Mouse (Mus musculus) thymus, adult 2 months (tissue): ENCODE results near the gene Ddr1. TPM values are rescaled to one million over a fixed set of nuclear protein-coding genes. Genes with fewer than 3 reads are reported as not detected.

Source experiments
- DNase-seq: peaks from one replicate; pipeline ENCODE4 v3.0.0; 2021
- H3K27ac ChIP-seq: fragments of 200-500 bp; 2 replicates; pipeline ENCODE4 v1.5.1; 2012; ENCODE audit warnings: low read length, control low read depth; ENCODE audit not compliant: control insufficient read depth, insufficient read depth
- H3K27me3 ChIP-seq: fragments of 200-500 bp; 2 replicates; pipeline ENCODE4 v1.6.1; 2012; ENCODE audit warnings: mild to moderate bottlenecking, low read length, moderate library complexity, mixed read lengths; ENCODE audit not compliant: control insufficient read depth, insufficient read depth
- H3K36me3 ChIP-seq: fragments of 200-500 bp; 2 replicates; pipeline ENCODE4 v1.6.1; 2012; ENCODE audit warnings: mild to moderate bottlenecking, low read length, moderate library complexity; ENCODE audit not compliant: control insufficient read depth, insufficient read depth
- H3K4me1 ChIP-seq: fragments of 200-500 bp; replicated peaks from 2 replicates; pipeline ENCODE4 v1.6.1; 2012; ENCODE audit warnings: low read length; ENCODE audit not compliant: control insufficient read depth, insufficient read depth
- H3K4me3 ChIP-seq: fragments of 200-500 bp; 2 replicates; pipeline ENCODE4 v1.5.1; 2012; ENCODE audit warnings: mild to moderate bottlenecking, low read length, control low read depth, moderate library complexity; ENCODE audit not compliant: control insufficient read depth, insufficient read depth
- CTCF ChIP-seq: fragments of 200-500 bp; IDR thresholded peaks from 2 replicates; pipeline ENCODE4 v1.5.1; 2012; ENCODE audit warnings: mild to moderate bottlenecking, control low read depth, low read length, moderate library complexity, borderline replicate concordance; ENCODE audit not compliant: control insufficient read depth, poor library complexity, insufficient read depth; ENCODE audit errors: extremely low read depth
- POLR2A ChIP-seq: fragments of 200-500 bp; IDR thresholded peaks from 2 replicates; pipeline ENCODE4 v1.6.1; 2012; ENCODE audit warnings: mild to moderate bottlenecking, low read length, control low read depth, moderate library complexity; ENCODE audit not compliant: control insufficient read depth, poor library complexity, insufficient read depth; ENCODE audit errors: extremely low read depth
- WGBS: fragments of 180-500 bp; shearing (Covaris S2); methylation state at CpG from one replicate; pipeline ENCODE4 v1.1.7; 2018; 5-methylcytosine and 5-hydroxymethylcytosine counted together
- polyA plus RNA-seq: library from polyadenylated mRNA; depleted of rRNA; stranded (reverse); fragments of >200 nt; gene quantifications from 2 replicates; pipeline ENCODE4 v1.2.3, GENCODE M21; 2012

Gene Ddr1
- polyA plus RNA-seq, 1 experiment: 43.6 TPM

DNA sequence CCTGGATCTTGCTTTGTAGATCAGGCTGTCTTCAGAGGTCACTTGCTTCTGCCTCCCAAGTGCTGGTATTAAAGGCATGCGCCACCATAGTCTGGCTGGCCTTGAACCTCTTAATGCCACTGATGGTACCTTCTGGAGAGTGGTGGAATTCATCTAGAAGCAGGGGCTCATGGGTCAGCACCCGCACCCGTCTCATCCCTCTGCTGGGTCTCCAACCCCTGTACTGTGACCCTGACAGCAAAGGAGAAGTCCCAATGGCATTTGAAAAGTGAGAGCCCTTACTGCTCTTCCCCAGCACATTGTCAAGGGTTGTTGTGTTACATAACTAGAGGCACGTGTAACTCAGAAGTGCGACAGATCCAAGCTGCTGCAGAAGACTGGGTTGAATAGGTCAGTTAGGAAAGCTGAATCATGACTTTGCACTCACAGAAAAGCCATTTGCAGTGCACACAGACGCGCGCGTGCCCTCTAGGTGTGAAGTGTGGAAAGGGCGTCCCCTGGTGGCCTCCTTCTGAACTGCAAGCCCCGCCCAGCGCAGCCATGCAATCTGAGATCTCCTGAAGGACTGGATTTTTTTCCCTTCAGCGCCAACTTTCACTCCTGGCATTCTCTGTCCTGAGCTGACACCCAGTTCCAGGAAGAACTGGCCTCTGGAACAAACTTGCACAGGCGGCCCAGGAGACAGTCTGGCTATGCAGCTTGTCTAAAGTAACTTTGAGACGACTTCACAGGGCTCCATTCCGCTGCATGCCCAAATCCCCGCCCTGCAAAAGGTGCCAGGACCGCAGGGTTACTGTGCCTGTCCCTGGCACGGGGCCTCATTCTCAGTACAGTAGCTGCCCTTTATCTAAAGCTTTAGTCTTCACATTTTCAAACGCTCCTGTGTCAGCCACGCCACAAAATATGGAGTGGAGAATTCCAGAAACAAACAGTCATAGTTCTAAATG, 21.1 kb upstream of the Ddr1 start:
- H3K36me3 ChIP-seq: no peaks in the 10 kb centered on the region
- H3K27me3 ChIP-seq: no peaks in the 10 kb centered on the region
- no peak overlapping the region for H3K4me3 ChIP-seq
- TF ChIP-seq POLR2A (no peak), CTCF (peak; percentile 99)
- H3K27ac ChIP-seq: no peak overlapping the region
- DNase-seq: peak; percentile 87
- WGBS: 33% methylated on average over 21 of the region's 21 CpGs
- H3K4me1 ChIP-seq: peaks cover 4% of the 10 kb centered on the region

- Histone ChIP-seq H3K4me3 (no peak overlapping the region), H3K36me3 (no peaks in the 10 kb centered on the region), H3K27ac (no peak overlapping the region), H3K4me1 (no peaks in the 10 kb centered on the region), H3K27me3 (no peaks in the 10 kb centered on the region)
- no peak for DNase-seq
- 82% methylated on average over 8 of the region's 8 CpGs for WGBS
- TF ChIP-seq POLR2A: no peak
- TF ChIP-seq CTCF: no peak
Measured at GRCm38 (mm10) chr17:35721676-35722075, 17.3 kb upstream of the Ddr1 start.

GRCm38 (mm10) chr17:35720340-35720727, 15.9 kb upstream of the Ddr1 start:
- H3K27me3 ChIP-seq: no peaks in the 10 kb centered on the region
- no peak overlapping the region for H3K4me3 ChIP-seq
- WGBS: 61% methylated on average over 11 of the region's 11 CpGs
- H3K36me3 ChIP-seq: no peaks in the 10 kb centered on the region
- no peak overlapping the region for H3K27ac ChIP-seq
- H3K4me1 ChIP-seq: no peaks in the 10 kb centered on the region
- no peak for TF ChIP-seq POLR2A
- no peak for TF ChIP-seq CTCF
- no peak for DNase-seq

DNA sequence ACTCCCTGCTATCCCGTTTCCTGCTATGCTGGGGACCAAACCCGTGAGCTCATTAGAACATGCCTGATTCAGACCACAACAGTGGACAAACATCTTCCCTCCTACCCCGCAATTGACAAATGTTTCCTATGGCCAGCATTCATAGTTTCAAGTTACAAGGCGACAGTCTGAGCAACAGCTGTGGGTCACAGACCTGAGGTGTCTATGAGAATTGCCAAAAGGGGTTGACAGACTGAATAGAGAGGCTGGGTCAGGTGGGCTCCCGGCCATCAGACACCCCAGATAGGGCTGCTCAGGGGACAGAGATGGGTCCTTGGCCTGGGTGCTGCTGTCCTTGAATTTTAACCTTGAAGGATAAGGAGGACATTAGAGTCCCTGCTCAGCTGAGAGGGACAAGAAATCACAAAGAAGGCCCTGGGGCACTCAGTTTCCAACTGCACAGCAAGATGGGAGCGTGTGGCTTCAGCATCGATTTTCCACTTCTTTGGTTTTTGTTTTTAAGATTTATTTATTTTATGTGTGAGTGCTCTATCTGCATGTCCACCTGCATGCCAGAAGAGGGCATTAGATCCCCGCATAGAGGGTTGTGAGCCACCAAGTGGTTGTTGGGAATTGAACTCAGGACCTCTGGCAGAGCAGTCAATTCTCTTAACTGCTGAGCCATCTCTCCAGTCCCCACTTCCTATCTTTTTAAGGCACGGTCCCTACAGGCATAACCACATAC, 15.4 kb upstream of the Ddr1 start:
- Histone ChIP-seq H3K27me3 (no peaks in the 10 kb centered on the region), H3K36me3 (no peaks in the 10 kb centered on the region), H3K4me1 (no peaks in the 10 kb centered on the region), H3K4me3 (no peak overlapping the region), H3K27ac (no peak overlapping the region)
- no peak for TF ChIP-seq POLR2A
- no peak for TF ChIP-seq CTCF
- DNase-seq: no peak
- 75% methylated on average over 9 of the region's 9 CpGs for WGBS

- no peaks in the 10 kb centered on the region for H3K27me3 ChIP-seq
- 95% methylated on average over 6 of the region's 6 CpGs for WGBS
- DNase-seq: no peak
- TF ChIP-seq POLR2A: no peak
- TF ChIP-seq CTCF: no peak
- H3K27ac ChIP-seq: no peak overlapping the region
- no peaks in the 10 kb centered on the region for H3K4me1 ChIP-seq
- H3K36me3 ChIP-seq: no peaks in the 10 kb centered on the region
- H3K4me3 ChIP-seq: no peak overlapping the region
Measured at GRCm38 (mm10) chr17:35717080-35717479, 12.7 kb upstream of the Ddr1 start.

DNA sequence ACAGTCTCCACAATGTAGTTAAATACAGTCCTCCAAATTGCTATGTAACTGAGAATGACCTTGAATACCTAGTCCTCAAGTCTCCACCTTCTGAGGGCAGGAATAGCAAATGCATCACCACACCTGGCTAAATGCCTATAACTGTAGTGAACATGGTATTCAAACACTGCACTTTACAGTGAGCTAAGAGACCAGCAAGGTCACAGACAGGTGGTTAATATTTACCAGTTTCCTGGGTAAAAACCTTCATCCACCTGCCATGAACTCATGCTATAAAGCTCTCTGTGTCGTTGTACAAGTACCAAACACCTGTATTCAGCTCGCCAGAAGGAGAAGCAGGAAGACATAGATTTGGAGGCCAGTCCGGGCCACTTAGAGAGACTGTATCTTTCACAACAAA, 11.7 kb upstream of the Ddr1 start:
- 96% methylated on average over 3 of the region's 3 CpGs for WGBS
- DNase-seq: no peak
- no peaks in the 10 kb centered on the region for H3K27me3 ChIP-seq
- H3K4me3 ChIP-seq: no peak overlapping the region
- no peaks in the 10 kb centered on the region for H3K4me1 ChIP-seq
- H3K36me3 ChIP-seq: no peaks in the 10 kb centered on the region
- H3K27ac ChIP-seq: no peak overlapping the region
- TF ChIP-seq POLR2A (no peak), CTCF (no peak)
